Mouse (Mus musculus): ENCODE data around the gene Rhot2.
"Not testable (repeated sequence)": the region's sequence is repeated elsewhere in the genome, so short reads cannot be mapped to it uniquely, and the experiment has no call there.

The Rhot2 gene

GRCm38 (mm10) chr17:25807452-25807851 lies 37.2 kb downstream of the Rhot2 start:
- intact Hi-C loops (cut with DNase I), result not testable (repeated sequence)

DNA sequence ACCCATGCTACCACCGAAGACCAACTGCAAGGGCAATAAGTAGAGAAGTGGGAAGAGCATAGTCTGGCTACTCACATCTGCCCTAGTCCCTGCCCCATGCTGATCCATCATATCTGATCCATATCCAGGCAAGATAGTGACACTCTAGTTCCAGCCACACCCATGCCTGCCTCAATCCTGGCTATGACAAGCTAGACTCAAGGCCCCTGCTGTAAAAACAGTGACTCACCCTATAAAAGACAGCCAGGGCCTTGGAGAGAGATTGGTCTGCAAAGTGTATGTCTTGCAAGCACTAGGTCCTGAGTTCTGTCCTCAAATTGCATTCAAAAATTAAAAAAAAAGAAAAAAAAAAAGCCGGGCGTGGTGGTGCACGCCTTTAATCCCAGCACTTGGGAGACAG lies 38.1 kb downstream of the Rhot2 start:
- intact Hi-C loops (cut with DNase I), result no loop called here

- intact Hi-C loops (cut with DNase I), result loop anchor here (2.0 kb wide), 1 partner anchor 30 kb away; the partner anchor contains the start of gene Narfl
Measured at GRCm38 (mm10) chr17:25802825-25803517, 41.7 kb downstream of the Rhot2 start.

DNA sequence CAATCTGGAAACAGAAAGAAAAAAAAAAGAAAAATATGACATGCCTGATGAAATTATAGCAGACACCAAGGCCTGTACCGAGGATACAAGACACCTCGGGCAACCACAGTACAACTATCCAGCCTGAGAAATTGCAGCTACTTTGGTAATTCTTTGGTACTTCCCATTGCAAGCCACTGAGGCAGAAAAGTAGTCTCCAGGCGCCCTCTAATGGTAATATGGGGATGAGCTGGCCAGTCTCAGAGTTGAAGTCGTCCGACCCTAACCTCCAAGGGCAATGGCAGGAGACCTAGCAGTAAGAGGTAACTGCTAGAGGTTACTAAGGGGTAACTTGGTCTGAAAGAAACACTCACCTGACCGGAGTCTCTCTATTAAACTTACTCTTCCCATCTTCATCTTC lies 43.6 kb downstream of the Rhot2 start:
- intact Hi-C loops (cut with DNase I), result loop anchor here (1.0 kb wide), 1 partner anchor 69 kb away; no protein-coding TSS in a partner anchor

DNA sequence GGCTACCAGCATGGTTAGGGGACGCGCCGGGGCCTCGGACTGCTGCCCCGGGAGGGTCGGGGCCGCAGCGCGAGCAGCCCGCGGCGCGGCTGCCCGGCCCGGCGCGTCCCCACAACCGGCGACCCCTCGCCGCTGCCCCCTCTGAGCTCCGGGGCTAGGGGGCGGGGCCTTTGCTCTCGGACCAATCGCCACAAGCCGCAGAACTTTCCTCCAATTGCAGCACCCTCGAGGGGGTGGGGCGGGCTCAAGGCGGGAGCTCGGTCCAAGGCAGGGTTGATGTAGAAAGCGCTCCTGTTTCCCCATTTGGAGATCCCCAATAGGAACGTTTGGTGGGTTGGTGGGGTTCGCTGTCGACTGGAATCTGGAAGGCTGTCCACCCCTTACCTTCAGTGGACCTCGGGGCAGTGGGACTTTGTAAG lies 47.7 kb downstream of the Rhot2 start, which contains the start of gene Metrn:
TSS of gene Metrn (minus strand) at position 186 of the 419 bp plus-strand sequence.
- intact Hi-C loops (cut with DNase I), result loop anchor here (10.0 kb wide), 1 partner anchor 222 kb away; the partner anchor contains the start of genes Lmf1 and Sox8

GRCm38 (mm10) chr17:25796211-25796771 lies 48.4 kb downstream of the Rhot2 start:
- intact Hi-C loops (cut with DNase I), result loop anchor here (10.0 kb wide), 1 partner anchor 221 kb away; the partner anchor contains the start of genes Lmf1 and Sox8

GRCm38 (mm10) chr17:25795609-25796092 lies 49.0 kb downstream of the Rhot2 start, which contains the start of gene AC134908.4:
AC134908.4 (minus strand) TSS chr17:25795659.
- intact Hi-C loops (cut with DNase I), result loop anchor here (10.0 kb wide), 1 partner anchor 221 kb away; the partner anchor contains the start of genes Lmf1 and Sox8

GRCm38 (mm10) chr17:25794998-25795397 lies 49.7 kb downstream of the Rhot2 start:
- intact Hi-C loops (cut with DNase I), result loop anchor here (10.0 kb wide), 1 partner anchor 220 kb away; the partner anchor contains the start of genes Lmf1 and Sox8

- intact Hi-C loops (cut with DNase I), result loop anchor here (10.0 kb wide), 1 partner anchor 219 kb away; the partner anchor contains the start of genes Lmf1 and Sox8
Measured at GRCm38 (mm10) chr17:25794197-25794596, 50.5 kb downstream of the Rhot2 start.

- intact Hi-C loops (cut with DNase I), result loop anchor here (10.0 kb wide), 1 partner anchor 218 kb away; the partner anchor contains the start of genes Lmf1 and Sox8
Measured at GRCm38 (mm10) chr17:25792615-25793014, 52.0 kb downstream of the Rhot2 start, which contains the start of gene Fam173a. Fam173a (minus strand) TSS chr17:25792901.

DNA sequence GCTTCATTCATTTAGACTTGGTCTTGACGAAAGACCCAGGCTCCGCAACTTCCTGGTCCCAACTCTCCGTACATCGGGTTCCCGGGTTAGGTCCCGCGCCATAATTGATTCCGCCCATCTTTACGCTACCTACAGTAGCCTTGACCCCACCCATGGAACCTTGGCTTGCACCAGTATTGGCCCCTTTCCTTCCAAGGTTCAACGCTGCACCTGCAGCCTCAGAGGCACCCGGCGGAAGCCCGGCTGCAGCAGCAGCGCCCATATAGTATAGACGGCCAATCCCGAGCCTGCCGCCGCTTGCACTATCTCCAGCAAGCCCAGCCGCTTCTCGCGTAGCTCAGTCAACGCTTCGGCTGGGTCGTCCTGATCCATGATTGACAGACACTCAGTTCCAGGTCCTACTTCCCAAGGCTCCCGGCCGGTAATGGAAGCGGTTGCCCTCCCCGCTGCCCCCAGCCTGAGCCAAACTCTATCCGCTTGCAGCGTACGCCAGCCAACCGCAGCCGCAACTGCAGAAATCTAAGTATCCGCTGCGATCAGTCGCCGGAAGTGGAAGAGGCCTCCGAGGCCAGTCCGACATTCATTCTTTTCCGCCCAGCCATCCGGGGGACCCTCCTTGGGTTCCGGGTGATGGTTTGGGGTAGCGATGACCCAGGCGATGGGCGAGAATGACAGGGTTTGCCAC lies 52.7 kb downstream of the Rhot2 start:
- intact Hi-C loops (cut with DNase I), result loop anchor here (10.0 kb wide), 1 partner anchor 217 kb away; the partner anchor contains the start of genes Lmf1 and Sox8

GRCm38 (mm10) chr17:25791320-25791842 lies 53.3 kb downstream of the Rhot2 start:
- intact Hi-C loops (cut with DNase I), result loop anchor here (10.0 kb wide), 1 partner anchor 217 kb away; the partner anchor contains the start of genes Lmf1 and Sox8

Small RNA genes lying within 50 kb of the gene (microRNA-seq; reads per million reads assigned to microRNA genes)
- gene Mir3082, result 1.6 to 2.3 reads per million in 2 experiments
